Mouse (Mus musculus): Measurements from ENCODE around the gene Vmn2r120.
"Not testable (repeated sequence)": the region's sequence is repeated elsewhere in the genome, so short reads cannot be mapped to it uniquely, and the experiment has no call there.

The Vmn2r120 gene

GRCm38 (mm10) chr17:57545405-57545804 is at the start of gene Vmn2r120:
Gene Vmn2r120 (minus strand): TSS chr17:57545505.
- DNase-seq (ENCODE audit: low spot score in 2 of 2), result no peak

- DNase-seq (ENCODE audit: low spot score in 2 of 2), result not testable (repeated sequence)
These were observed 42.0 kb upstream of the Vmn2r120 start for GRCm38 (mm10) chr17:57587273-57587672.

- DNase-seq (ENCODE audit: low spot score in 2 of 2), result no peak
These were observed 28.9 kb upstream of the Vmn2r120 start for GRCm38 (mm10) chr17:57574075-57574705.

Data from spleen, postnatal 4 days (tissue).